Mouse (Mus musculus) cerebellum, postnatal 10 days (tissue): ENCODE results near the gene Stat1.
A peak's percentile ranks its signal among the peaks of the same experiment; 100 is the strongest.

ENCODE experiments used
- DNase-seq, 2 experiments: peaks; one replicate each; pipeline ENCODE4 v3.0.0; 2021; ENCODE audit warnings: mixed read lengths in 2 of 2

The Stat1 gene

GRCm38 (mm10) chr1:52118860-52119591 is at the start of gene Stat1:
Stat1 (plus strand) TSS chr1:52119440.
- DNase-seq = peak; percentile 95 to 96

- DNase-seq = peak; percentile 34 to 59
Observed at GRCm38 (mm10) chr1:52079724-52080367, 39.4 kb upstream of the Stat1 start.

DNA sequence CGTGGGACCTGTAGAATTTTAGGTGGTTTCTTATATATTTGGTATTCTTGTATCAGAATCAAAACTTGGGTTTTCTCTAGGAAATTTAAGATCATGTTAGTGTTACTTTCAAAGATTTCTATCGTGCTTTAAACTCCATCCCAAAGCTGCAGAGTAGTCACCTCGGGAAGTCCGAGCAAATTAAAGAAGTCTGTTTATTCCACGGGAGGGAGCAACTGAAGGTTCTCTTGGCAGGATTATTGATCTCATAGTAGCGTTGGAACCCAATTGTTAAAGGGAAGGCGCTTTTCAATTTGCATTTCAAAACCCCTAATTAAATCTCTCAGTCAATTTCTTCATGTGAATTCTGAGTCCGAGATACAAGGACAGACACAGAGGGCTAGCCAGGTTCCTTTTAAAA is 38.9 kb upstream of the Stat1 start:
- DNase-seq = no peak

GRCm38 (mm10) chr1:52086236-52086635 is 33.0 kb upstream of the Stat1 start:
- DNase-seq = peak in 1 of 2 experiments; percentile 25

DNA sequence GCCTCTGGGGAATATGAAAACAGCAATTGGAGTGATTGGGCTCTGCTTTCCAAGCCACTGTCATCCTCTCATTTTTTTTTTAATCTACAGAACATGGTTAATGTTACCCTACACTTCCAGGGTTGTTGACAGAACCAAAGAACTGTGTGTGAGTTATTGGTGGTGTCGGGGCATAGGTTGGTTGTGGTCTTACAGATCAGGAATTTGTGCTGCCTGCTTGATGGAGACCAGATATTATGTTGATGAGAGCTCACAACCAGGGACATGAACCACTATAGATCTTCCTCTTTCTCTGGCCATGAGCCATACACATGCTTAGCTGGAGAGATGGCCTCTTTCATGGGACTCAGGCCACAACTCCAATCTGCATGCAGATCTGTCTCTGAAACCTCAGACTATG is 32.1 kb upstream of the Stat1 start:
- DNase-seq = no peak

DNA sequence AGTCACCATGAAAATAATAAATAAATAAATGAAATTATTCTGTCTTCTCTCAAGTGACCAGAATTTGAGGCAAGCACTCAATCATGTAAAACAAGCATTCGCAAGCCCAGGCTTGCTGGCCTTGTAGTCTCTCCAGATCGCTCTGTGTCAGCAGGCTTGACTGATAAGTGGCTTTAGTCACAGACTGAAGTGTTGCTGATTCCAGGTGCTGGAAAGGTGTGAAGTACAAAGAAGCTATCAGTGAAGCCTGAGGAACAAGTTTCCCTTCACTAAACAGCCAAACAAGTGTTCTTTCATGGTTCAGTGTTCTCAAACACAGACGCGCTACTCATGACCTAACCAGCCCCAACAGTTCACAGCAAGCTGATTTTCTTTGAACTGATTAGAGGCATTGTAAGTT is 30.6 kb upstream of the Stat1 start:
- no peak for DNase-seq

- DNase-seq = peak; percentile 65 to 73
Observed at GRCm38 (mm10) chr1:52098618-52099232, 20.5 kb upstream of the Stat1 start.

GRCm38 (mm10) chr1:52100496-52100895 is 18.7 kb upstream of the Stat1 start:
- DNase-seq = no peak

DNA sequence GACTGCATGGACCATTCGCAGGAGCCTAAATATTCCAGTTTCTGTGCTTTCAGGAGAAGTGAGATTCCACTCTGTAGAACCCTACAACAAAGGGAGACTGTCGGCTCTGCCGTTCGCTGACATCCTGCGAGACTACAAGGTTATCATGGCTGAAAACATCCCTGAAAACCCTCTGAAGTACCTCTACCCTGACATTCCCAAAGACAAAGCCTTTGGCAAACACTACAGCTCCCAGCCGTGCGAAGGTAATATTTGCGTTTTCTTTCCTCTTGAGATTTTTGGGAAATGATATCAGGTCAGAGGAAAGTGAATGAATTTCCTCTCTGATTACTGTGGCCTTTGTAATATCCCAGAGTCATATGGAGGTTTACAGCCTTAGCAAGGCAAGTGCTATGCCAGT is 16.4 kb upstream of the Stat1 start:
- no peak for DNase-seq

DNA sequence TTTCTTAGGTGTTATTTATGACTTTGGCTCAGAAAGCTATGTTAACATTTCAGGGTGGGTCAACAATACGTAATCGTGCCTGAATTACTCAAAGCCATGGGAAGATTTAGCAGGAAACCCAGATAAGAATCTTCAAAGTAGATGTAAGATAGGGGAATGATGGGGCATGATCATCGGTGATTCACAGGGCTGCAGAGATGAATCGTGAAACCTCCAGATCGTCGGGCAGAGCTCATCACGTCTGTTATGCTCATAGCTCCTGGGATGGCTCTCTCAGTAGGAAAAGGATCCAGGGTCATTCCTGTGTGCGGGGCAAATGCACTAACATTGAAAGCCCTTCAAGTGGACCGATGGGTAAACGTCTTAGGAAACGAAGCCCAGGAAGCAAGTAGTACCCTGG is 12.0 kb upstream of the Stat1 start:
- DNase-seq = no peak

- DNase-seq = no peak
Observed at GRCm38 (mm10) chr1:52111217-52111616, 8.0 kb upstream of the Stat1 start.

DNA sequence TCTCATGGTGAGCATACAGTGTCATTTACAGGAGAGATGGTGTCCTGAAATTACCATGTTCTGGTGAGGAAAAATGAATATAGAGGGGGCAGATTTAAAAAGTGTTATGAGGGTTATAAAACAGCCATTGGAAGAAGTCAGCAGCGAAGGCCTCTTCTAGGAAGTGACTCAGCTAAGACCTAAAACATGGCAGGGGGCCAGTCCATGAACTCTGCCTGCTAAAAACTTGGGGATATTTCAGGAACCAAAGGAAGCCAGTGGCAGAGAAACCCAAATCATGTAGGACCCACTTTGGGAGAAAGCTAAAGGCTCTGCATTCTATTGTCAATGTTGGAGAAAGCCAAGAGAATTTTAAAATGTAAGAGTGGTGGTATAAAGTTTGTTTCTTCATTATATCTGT is 6.9 kb upstream of the Stat1 start:
- DNase-seq = no peak

DNA sequence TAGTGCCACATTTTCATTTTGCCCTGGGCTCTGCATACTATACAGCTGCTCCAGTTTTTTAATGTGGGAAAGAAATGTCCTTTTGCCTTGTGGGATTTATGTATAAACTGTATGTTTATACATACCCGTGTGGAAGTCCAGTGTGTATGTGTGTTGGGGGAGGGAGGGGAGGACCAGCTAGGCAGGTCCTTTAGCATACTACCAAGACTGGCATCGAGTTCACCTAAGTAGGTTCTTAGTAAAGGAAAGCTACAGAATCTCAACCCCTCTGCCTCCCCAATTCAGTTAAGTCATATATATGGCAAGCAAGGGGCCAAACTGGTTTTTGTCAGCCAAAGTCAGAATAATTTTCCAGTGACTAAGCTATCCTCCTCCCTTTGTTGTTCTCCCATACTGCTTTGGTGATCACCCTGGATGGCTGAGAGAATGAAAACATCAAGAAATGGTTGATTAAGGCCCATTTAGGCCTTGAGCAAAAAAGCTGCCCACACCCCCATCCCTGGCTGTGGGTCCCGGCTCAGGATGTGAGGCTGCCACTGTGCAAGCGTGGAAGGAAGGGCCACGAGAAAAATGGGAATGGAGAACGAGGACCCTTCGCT is 6.1 kb upstream of the Stat1 start:
- peak; percentile 12 to 13 for DNase-seq

GRCm38 (mm10) chr1:52113666-52114069 is 5.6 kb upstream of the Stat1 start:
- DNase-seq = peak; percentile 100

- DNase-seq = no peak
Observed at GRCm38 (mm10) chr1:52116441-52116840, 2.8 kb upstream of the Stat1 start.

- no peak for DNase-seq
Observed at GRCm38 (mm10) chr1:52117777-52118176, 1.5 kb upstream of the Stat1 start.

- DNase-seq = no peak
Observed at GRCm38 (mm10) chr1:52119691-52120090, 451 bp downstream of the Stat1 start.

DNA sequence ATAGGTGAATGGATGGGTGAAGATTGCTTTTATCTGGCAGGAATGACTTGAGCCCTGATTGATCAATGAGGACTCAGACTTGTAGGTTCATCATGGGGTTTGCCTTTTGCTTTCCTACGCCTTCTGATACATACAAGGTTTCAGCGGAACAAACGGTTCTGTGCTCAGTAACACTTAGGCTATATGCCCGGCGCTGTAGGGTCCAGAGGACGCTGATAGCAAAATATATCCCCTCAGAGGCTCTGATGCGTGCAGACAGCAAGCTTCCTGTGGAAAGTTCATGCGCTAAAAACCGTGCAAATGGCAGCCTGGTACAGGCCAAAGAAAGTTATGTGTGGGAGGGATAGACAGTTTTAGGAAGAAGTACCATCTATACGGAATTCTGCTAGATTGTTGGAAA is 951 bp downstream of the Stat1 start:
- no peak for DNase-seq

GRCm38 (mm10) chr1:52121052-52121451 is 1.8 kb downstream of the Stat1 start:
- no peak for DNase-seq

- DNase-seq = no peak
Observed at GRCm38 (mm10) chr1:52124818-52125217, 5.6 kb downstream of the Stat1 start.

DNA sequence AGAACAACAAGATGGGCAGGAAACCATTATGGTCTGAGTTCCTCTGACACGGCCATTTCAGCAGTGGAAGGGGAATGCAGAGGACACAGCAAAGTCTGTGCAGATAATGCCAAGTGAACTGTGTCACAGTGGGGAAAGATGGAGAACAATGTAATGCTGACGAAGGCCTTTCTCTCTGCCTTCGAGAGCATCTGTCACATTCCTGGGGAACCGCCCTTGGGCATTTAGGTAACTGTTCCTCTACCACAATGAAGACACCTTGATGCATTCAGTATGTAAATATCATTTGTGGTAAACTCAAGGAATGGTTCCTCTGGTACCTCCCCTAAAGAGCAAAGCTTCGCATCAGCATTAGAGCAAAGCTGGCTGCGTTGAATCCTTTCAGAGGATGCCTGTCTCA is 8.1 kb downstream of the Stat1 start:
- DNase-seq = no peak

DNA sequence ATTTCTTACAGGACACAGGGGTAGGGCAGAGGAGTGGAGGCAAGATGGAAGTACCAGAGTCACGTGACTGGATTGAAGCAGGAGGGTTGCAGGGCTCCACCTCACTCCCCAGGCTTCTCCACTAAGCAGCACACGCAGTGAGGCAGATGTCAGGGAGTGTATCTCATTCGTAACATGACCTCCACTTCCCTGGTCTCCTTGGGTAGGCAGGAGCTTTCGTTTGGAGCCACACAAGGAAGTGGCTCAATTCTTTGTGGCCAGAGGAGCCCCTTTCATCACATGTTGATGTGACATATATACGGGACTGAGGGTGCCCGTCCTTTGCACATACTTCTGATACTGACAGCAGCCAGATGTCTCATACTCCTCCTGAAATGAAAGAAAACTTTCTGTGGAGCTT is 10.6 kb downstream of the Stat1 start:
- no peak for DNase-seq

- DNase-seq = no peak
Observed at GRCm38 (mm10) chr1:52131787-52132377, 12.6 kb downstream of the Stat1 start.
